Mouse (Mus musculus): ENCODE data around the gene 2310057M21Rik. TPM values are rescaled to one million over a fixed set of nuclear protein-coding genes. Genes with fewer than 3 reads are reported as not detected.

2310057M21Rik gene
- polyA plus RNA-seq, 1 experiment from 2014 or later = 21.7 TPM

Other genes starting within 250 kb of the 2310057M21Rik start
- gene 4933402N03Rik, start 216.4 kb downstream of the 2310057M21Rik start, polyA plus RNA-seq (2015; fragmentation: Nextera tagmentation; extraction: Ambion mirVana) = not detected in 2 replicates
- 0.04 and 0.05 TPM in 2 replicates for gene 5430419D17Rik, start 188.4 kb downstream of the 2310057M21Rik start, polyA plus RNA-seq (2015; fragmentation: Nextera tagmentation; extraction: Ambion mirVana)
- 1.3 and 2.3 TPM in 2 replicates for gene Cuzd1, start 40.5 kb downstream of the 2310057M21Rik start, polyA plus RNA-seq (2015; fragmentation: Nextera tagmentation; extraction: Ambion mirVana)
- gene Fam24b, start 33.2 kb downstream of the 2310057M21Rik start, polyA plus RNA-seq (2015; fragmentation: Nextera tagmentation; extraction: Ambion mirVana) = not detected in 2 replicates
- not detected in 2 replicates for gene Fam24a, start 28.9 kb downstream of the 2310057M21Rik start, polyA plus RNA-seq (2015; fragmentation: Nextera tagmentation; extraction: Ambion mirVana)
- 64.7 and 77.5 TPM in 2 replicates for gene Pstk, start 8.4 kb upstream of the 2310057M21Rik start, polyA plus RNA-seq (2015; fragmentation: Nextera tagmentation; extraction: Ambion mirVana)
- gene Ikzf5, start 47.8 kb upstream of the 2310057M21Rik start, polyA plus RNA-seq (2015; fragmentation: Nextera tagmentation; extraction: Ambion mirVana) = 11.6 and 14.4 TPM in 2 replicates
- gene Acadsb, start 47.8 kb upstream of the 2310057M21Rik start, polyA plus RNA-seq (2015; fragmentation: Nextera tagmentation; extraction: Ambion mirVana) = 115 and 117 TPM in 2 replicates
- 0.15 and 0.32 TPM in 2 replicates for gene Hmx3, start 180.1 kb upstream of the 2310057M21Rik start, polyA plus RNA-seq (2015; fragmentation: Nextera tagmentation; extraction: Ambion mirVana)
- 0.66 and 0.76 TPM in 2 replicates for gene Hmx2, start 186.0 kb upstream of the 2310057M21Rik start, polyA plus RNA-seq (2015; fragmentation: Nextera tagmentation; extraction: Ambion mirVana)
- 178 and 184 TPM in 2 replicates for gene Bub3, start 197.5 kb upstream of the 2310057M21Rik start, polyA plus RNA-seq (2015; fragmentation: Nextera tagmentation; extraction: Ambion mirVana)